Mouse (Mus musculus) monocyte, adult 5-6 weeks (primary cell): ENCODE data around the gene Pank4. TPM values are rescaled to one million over a fixed set of nuclear protein-coding genes. Genes with fewer than 3 reads are reported as not detected.

Experiments
- ATAC-seq: fragments of 153-309, 156-312 bp; replicated peaks from 2 replicates; pipeline ENCODE4 v1.8.0; 2017; ENCODE audit warnings: mild to moderate bottlenecking; ENCODE audit not compliant: low TSS enrichment, insufficient number of reproducible peaks, severe bottlenecking, poor library complexity, low FRiP score
- total RNA-seq: library from RNA; stranded (forward); fragments of 200-1000, 200-491, 200-594 nt; gene quantifications from 3 replicates; pipeline ENCODE4 v1.2.3, GENCODE M21; 2017

Pank4 gene
- 26.6 to 36.7 TPM (median 30.2 TPM) in 3 replicates for total RNA-seq

GRCm38 (mm10) chr4:154963901-154964580 lies at the start of gene Pank4:
Gene Pank4, plus strand, starts transcription at chr4:154964123.
- peak; percentile 78 for ATAC-seq

DNA sequence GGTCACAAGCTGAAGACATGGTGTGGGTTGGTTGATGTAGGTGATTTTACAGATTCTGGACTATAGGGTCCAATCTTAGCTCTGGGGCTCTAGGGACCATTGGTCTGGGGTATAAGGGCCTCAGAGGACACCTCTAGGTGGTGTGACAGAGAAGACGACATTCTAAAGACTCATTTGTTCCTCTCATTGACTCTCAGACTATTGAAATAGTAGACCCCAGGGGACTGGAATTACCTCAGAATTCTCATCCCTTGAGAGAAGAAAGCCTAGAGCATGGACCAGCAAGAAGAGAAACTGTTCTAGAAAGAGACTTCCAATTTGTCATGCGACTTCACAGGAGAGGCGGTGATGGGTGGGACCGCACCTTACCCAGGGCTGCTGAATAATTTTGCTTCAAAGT lies 49.7 kb upstream of the Pank4 start:
- no peak for ATAC-seq

- ATAC-seq = no peak
Observed at GRCm38 (mm10) chr4:154914707-154915106, 49.2 kb upstream of the Pank4 start.

GRCm38 (mm10) chr4:154915286-154915685 lies 48.6 kb upstream of the Pank4 start:
- no peak for ATAC-seq

GRCm38 (mm10) chr4:154916662-154917061 lies 47.3 kb upstream of the Pank4 start:
- no peak for ATAC-seq

DNA sequence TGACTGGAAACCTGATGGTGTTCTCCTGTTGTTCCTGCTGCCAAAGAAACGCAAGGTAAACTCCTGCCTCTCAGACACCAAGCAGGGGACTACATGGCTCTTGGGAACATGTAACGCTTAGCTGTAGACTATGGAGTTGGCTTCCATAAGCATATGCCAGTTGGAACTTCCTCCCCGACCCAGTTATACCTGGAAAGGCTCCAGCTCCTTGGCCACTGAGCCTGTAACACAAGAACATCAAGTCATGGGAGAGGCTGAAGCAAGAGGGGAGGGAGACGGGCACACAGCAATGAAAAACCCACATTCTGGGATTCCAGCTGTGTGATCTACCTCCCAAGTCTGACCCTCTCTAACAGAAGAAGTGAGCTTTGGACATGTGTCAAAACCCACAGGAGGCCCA lies 41.6 kb upstream of the Pank4 start:
- ATAC-seq = no peak

DNA sequence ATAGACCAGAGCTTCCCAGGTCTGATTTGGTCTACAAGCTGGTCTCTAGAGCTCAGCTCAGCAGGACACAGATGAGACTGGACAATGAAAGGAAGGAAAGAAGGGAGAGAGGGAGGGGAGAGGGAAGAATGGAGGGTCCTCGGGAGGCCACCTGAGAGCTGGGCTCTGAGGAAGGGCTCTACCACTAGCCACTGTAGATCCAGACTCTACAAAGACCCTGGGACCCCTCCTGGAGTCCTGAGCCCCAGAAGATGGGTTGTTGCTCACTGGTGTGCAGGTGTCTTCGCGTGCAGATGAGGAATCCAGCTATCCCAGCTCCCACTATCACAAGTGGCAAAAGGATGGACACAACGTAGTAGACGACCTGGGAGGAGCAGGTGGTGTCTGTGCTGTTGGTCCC lies 41.0 kb upstream of the Pank4 start:
- no peak for ATAC-seq

DNA sequence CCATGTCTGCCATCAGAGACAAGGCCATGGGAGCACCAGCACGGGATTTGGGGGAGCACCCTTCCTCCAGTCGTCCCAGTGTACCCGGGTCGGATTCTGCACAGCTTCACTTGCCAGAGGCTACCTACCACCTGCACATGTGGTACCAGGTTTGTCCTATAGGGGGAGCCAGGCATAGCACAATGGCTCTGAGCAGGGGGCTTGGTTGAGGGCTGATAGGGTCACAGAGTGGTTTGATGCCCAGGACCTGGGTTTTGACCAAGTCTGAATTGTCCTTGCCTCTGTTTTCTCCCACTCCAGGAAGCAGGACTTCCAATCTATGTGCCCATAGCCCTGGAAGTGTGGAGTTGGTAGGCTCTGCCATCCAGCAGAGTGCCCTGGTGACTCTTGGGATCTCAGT lies 38.5 kb upstream of the Pank4 start:
- ATAC-seq = no peak

DNA sequence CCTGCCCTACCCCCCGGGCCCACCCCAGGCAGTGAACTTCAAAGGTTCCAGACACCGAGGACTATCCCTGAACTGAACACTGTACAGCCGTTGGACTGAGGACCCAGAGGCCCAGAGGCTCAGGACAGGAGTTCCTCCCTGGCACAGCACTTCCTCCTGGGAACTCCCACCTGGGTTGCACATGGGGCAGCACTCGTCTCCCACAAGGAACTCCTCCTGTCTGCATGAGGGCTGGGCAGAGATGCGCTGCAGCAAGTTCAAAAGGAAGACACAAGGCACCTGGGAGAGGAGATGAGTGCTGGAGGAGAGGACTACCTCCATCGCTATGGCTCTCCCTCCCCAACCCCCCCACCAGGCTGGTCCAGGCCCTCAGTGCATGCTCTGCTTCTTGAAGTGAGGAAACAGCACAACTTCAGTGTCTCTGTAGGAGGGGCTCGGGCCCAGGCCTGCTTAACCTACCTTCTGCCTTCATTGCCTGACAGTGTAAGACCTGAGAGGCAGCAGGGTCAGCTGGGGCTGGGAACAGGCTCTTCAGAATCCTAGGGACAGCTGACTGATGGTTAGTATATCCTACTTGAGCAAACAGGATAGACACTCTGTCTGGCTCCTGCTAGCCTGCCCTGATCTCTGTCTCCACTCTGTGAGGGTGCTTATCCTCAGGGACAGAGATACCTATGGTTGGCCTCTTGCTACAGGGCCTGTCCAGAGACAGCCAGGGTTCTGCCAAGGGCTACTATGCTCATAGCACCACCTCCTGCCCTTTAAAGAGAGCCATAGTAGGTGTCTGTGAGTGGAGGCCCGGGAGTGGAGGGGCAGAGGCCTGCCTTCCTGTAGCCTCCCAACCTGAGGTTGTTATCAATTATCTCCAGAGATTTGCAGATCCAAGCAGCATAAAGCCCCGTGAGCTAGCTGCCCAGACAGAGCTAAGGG lies 36.7 kb upstream of the Pank4 start:
- ATAC-seq = no peak

GRCm38 (mm10) chr4:154927899-154928337 lies 36.0 kb upstream of the Pank4 start:
- peak; percentile 23; the same call in 1 of the 2 replicates for ATAC-seq

DNA sequence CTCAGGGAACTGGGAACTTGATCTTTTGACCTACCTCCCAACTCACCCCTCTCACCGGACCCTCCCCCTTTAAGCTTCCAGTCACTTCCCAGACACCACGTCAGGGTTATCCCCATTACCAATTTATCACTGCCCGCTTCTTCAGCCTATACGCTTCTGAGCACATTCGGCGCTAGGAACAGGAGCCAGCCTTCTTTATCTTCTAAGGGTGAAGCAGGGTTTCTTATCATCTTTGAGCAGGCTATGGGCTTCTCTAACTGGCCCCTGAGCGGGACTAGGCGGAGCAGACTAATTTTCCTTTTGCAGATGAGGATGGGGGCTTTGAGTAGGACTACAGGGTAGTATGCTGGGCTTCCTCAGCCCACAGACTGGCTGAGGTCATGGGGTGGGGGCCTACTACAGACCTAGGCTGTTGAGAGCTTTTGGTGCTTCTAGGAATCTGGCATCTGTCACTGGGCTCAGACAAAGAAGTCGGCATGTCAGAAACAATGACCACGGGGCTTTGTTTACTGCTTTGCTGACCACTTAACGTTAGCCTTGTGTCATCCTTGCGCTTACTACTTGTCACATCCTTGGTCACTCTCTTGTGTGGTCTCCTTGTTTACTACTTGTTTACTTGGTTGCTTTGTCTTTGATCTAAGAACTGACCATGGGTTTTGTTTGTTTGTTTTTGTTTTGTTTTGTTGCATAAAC lies 35.4 kb upstream of the Pank4 start, which contains the start of gene Tnfrsf14:
TSS of gene Tnfrsf14 (minus strand) at position 169 of the 693 bp plus-strand sequence.
- no peak for ATAC-seq

- peak; percentile 77 for ATAC-seq
Observed at GRCm38 (mm10) chr4:154929088-154929660, 34.7 kb upstream of the Pank4 start.

GRCm38 (mm10) chr4:154933306-154933907 lies 30.5 kb upstream of the Pank4 start:
- no peak for ATAC-seq

DNA sequence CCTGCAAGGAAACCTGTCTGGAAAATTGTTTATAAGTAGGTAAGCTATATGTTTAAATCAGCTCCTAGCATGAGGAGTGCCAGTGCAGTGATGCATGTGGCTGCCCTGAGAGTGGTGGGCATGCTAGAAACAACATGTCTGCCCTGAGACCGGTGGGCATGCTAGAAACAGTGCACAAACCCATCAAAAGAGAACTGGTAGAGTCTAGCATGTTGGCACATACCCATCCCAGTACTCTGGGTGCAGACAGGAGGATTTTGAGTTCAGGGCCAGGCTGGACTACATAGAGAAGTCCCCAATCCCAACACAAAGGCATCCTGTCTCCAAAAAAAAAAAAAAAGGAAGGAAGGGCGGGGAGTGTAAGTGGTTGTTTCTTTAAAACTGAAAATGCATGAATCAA lies 29.1 kb upstream of the Pank4 start:
- no peak; the same call in none of the 2 replicates for ATAC-seq

GRCm38 (mm10) chr4:154935788-154936187 lies 28.1 kb upstream of the Pank4 start:
- no peak for ATAC-seq

GRCm38 (mm10) chr4:154936542-154937255 lies 27.2 kb upstream of the Pank4 start:
- ATAC-seq = no peak

GRCm38 (mm10) chr4:154937746-154938145 lies 26.2 kb upstream of the Pank4 start:
- ATAC-seq = no peak

DNA sequence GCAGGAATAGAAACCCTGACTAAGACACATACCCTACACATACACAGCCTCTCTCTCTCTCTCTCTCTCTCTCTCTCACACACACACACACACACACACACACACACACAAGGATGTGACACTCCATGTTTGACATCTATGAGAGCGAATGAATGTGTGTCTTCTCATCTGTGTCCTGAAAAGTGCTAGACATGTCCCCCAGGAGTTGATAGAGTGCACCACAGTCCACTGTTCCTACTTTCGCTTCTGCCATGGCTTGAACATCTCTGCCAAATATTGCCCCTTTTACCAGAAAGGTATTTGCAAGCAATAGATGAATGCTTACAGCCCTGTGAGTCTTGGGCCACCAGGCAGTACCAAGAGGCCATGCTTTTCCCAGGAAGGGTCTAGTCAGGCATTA lies 23.8 kb upstream of the Pank4 start:
- no peak for ATAC-seq
